Mouse (Mus musculus): ENCODE results near the gene Slc38a4.

Gene Slc38a4

DNA sequence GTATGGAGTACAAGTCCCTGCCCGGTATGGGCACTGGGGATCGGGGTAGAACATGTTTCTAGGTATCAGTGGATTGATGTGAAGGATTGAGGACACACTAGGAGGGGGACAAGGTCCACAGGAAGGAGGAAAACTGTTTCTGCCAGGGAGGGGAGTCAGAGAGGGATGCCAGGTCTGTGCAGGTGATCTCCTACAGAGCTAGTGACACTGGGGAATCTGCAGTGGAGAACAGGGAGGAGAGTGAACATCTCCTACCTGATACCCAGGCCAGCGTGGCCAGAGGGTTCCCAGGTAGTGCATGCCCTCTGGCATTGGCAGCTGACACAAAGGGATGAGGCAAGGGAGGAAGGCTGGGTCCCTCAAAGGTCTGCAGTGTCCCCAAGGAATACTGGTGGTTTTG, 89.4 kb downstream of the Slc38a4 start:
- DNase-seq (ENCODE audit: low read depth): no peak

DNA sequence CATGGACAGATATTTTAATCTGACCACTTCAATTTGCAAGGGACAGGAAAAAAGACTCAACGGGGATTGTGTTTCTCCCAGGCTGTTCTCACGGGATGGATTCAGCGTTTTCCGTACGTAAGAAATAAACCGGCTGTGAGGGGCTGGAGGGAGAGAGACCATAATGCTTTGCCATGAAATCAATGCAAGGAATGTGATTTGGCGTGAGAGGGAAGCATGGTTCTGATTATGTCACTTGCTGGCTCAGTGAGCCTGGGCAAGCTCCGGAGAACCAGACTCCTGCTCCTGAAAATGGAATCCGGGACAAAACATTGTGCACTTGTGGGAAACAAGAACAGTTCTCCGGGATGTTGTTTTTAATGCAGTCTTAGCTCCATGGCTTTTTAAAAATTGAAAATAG, 92.0 kb downstream of the Slc38a4 start:
- DNase-seq (ENCODE audit: low read depth): no peak

DNA sequence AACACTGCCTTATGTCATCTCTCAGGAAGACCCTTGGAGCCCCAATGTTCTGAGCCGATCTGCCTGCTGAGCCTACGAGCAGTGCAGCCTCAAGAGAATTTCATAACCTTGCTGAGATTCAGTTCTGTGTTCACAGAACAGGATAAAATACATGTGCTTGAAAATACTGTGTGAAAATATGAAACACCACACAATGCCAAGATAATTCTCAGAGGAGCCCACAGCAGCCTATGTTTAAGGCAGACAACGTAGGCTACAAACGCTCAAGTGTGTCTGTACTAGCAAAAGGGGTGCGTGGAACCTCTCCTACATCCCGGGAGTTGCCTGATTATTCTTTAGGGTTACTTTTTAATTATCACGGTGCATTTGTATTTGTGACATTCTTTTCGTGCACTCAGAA, 92.4 kb downstream of the Slc38a4 start:
- no peak for DNase-seq (ENCODE audit: low read depth)

DNA sequence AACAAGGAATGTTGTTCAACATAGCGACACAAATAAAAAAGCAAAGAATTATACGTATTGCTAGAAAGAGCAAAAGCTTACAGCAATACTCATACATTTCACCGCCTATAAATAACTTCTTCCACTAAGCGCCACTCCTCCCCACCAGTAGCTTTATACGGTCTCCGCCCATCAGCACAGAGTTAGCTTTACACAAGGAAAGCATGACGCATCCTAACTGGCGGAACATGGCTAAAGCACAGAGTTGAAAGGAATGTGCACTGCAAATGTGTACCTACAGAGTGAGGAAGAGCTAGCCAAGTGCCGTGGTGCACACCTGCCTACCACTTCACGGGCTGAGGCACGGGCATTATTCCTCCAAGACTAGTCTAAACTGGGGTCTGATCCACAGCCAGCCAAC, 95.4 kb downstream of the Slc38a4 start:
- DNase-seq (ENCODE audit: low read depth): no peak

DNA sequence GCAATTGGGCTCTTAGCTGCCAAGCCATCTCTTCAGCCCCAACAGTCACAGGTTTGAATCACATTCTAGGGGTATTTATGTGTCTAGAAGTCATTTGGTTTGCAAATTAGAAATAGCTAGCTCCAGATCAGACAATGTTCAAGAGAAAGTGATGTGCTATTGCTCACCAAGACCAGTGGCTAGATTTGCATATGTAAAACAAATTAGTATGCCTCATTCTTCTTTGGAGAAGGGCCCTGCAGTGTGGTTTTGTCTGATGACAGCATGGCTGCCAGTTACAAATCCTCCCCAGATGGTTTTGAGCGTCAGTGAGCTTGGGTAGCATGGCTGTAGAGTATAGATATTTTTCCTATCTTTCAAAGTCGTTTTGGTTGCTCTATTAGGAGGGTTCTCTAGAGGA, 96.5 kb downstream of the Slc38a4 start:
- DNase-seq (ENCODE audit: low read depth): no peak

DNA sequence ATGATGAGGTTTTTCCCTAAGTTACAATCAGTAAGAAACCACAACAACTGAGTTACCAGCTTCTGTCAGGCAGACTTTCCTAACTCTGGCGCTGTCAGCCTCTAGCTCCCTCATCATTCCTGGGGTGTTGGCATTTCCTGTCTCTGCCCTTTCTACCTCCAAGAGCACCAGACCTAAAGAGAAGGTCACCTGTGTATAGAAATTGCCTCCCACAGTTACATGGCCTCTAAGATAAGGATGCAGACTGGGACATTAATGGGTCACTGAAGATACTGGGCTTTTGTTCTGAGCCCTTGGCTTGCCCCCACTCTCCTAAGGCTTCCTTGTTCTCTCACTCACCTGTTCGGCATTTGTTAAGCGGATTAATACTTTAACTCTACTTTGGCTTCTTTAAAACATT, 99.1 kb downstream of the Slc38a4 start:
- peak; percentile 18 for DNase-seq (ENCODE audit: low read depth)

DNA sequence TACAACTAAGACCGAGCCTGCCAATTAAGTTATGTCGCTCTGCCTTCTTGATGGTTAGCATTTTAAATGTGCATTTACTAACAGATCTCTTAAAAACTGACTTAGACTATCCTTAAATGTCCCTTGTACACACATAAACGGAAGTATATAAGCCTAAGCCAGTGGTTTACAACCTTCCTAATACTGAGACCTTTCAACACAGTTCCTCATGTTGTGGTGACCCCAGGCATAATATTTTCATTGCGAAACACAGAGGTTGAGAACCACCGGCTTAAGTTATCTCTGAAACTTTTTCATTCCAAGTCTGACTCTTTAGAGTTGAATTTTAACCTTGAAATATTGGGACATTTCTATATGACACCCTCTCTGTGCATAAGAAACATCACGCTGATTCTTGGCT, 101.4 kb downstream of the Slc38a4 start:
- DNase-seq (ENCODE audit: low read depth): no peak

DNA sequence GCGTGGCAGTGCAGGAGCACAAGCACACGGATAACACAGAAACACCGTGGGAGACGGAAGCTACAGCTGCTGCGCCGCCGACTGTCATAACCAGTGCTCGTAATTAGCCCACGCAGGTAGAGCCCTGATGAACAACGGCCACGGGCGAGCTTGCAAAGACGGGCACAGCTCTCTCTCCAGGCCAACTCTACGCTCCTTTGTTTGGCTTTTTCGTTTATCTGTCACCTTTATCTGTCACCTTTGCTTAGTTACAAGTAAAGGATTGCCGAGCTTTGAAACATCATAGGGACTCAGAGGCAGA, 101.9 kb downstream of the Slc38a4 start:
- no peak for DNase-seq (ENCODE audit: low read depth)

DNA sequence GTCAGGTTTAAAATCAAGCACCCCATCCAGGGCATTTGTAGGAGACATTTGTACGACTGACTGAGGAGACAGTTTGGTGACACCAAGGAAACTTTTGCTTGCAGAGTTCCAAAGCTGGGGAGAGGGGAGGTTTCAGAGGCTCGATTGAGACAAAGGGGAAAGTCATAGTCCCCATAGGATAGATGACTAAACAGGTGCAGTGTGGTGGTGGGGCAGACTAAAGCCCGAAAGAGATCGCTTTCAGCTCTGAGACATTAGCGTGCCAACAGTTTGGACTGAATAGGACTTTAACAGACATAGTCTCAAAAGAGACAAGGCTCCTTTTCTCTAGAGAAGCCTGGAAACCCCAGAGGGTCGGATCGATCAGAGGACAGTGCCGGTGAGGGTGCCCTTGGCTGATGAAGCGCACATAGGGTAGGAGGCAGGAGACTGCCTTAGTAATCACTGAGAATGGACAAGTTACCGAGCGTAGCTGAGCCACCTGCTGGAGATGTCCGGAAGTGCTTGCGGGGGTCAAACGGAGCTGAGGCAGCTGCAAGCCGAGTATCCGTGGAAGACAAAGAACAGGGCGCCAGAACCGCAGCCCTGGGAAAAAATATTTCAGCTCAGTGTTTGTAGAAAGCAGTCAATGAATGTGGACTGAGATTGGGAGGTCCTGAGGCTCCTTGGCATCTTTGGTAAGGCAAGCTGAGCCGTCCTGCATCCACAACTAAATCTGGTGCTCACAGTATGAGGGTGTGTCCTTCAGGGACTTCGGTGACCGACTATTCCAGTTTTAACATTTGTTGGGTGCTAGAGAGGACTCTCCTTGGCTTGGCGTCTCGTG, 102.4 kb downstream of the Slc38a4 start:
- peak; percentile 64 for DNase-seq (ENCODE audit: low read depth)

DNA sequence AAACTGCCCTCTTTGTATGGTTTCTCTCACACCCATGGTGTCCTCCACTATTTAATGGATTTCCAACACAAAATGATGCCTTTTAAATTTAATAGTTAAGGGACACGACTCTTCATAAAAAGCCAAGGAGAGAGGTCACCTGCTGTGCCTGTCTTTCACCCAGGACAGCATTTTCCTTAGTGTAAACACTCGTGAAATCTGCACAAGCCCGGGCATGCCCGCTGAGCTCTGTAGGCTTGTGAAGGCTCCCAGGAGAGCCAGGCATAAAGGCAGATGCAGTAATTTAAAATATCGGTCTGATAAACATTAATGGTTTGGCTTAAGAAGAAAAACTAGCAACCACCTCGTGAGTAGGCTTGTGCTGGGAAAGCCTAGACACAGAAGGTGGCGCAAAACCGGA, 103.3 kb downstream of the Slc38a4 start:
- DNase-seq (ENCODE audit: low read depth): no peak

DNA sequence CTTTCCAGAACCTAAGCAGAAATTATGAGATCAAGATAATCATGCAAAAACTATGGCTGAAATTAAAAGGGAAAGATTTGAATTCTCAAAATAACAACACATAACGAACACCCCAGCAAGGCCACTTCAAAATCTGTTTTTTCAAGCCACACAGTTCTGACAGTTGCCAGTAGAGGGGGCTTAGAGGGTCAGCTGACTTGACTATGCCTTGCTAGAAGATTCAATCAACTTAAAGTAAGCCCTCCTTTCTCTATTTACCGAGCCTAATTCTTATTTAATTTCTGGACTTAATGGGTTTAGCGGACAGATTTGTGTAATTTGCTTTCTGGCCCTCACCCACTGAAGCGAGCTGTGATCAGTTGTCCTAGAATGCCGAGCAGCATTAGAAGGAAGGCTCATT, 104.0 kb downstream of the Slc38a4 start:
- DNase-seq (ENCODE audit: low read depth): peak; percentile 25

DNA sequence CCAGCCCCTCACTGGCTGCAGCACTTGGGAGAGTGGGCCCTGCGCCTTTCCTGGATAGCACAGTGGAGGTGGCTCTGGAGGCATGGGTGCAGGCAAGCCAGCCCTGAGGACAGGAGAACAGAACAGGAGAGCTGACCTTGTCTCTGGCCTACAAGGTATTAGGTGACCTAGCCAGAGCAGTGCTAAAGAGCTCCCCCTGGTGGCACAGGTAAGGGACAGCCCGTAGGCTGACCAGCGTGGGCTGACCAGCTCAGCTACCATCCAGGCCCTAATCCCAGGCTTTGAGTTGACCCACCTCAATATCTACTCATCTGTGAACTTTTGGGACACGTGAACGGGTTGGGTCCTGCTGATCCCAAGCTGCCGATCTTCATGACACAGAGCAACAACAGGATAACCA, 107.3 kb downstream of the Slc38a4 start:
- DNase-seq (ENCODE audit: low read depth): peak; percentile 49

Measured in NIH3T3 (cell line).